Comparison of ENCODE assay signal across 11 mouse cellular contexts in genomic region chr1:193738821-193739220, GRCm38 (mm10).
DNase-seq lines count a peak whose midpoint lies in the region; TF ChIP-seq lines count a peak whose summit lies in the region.
"Had no signal": no experiment of that assay in that cellular context is flagged by ENCODE, and none has a peak within 500 bp of the region (broad histone marks: within the 10 kb centered on the region; RNA-seq: fewer than 3 reads in every experiment).

No protein-coding gene starts in this region.

- no peaks in the 10 kb centered on the region for H3K36me3 ChIP-seq in kidney, adult 2 months (ENCODE audit: control insufficient read depth, insufficient read depth, low read length)
- H3K36me3 ChIP-seq in thymus, adult 2 months (ENCODE audit: control insufficient read depth, insufficient read depth, low read length) = no peaks in the 10 kb centered on the region
- H3K36me3 ChIP-seq: embryonic facial prominence, embryonic 13.5 days; lung, embryonic 15.5 days had no signal

- no peak overlapping the region for H3K4me3 ChIP-seq in kidney, adult 2 months (ENCODE audit: insufficient read depth, low read depth, low read length)
- H3K4me3 ChIP-seq in thymus, adult 2 months (ENCODE audit: control insufficient read depth, insufficient read depth, low read length) = no peak overlapping the region
- H3K4me3 ChIP-seq: embryonic facial prominence, embryonic 13.5 days; lung, embryonic 15.5 days had no signal

- no peaks in the 10 kb centered on the region for H3K4me1 ChIP-seq in kidney, adult 2 months (ENCODE audit: control insufficient read depth, insufficient read depth, low read length)
- no peaks in the 10 kb centered on the region for H3K4me1 ChIP-seq in thymus, adult 2 months (replicated peaks; ENCODE audit: control insufficient read depth, insufficient read depth, low read length)
- H3K4me1 ChIP-seq: embryonic facial prominence, embryonic 13.5 days; lung, embryonic 15.5 days had no signal

- no peak for TF ChIP-seq POLR2A in kidney, adult 2 months (IDR thresholded peaks at IDR 0.05; ENCODE audit: low read depth, low read length)
- TF ChIP-seq POLR2A in thymus, adult 2 months (IDR thresholded peaks at IDR 0.05; ENCODE audit: control insufficient read depth, extremely low read depth, insufficient read depth, low read length, poor library complexity) = no peak

- H3K27me3 ChIP-seq in kidney, adult 2 months (replicated peaks; ENCODE audit: control insufficient read depth, insufficient read depth, low read length) = no peaks in the 10 kb centered on the region
- H3K27me3 ChIP-seq in thymus, adult 2 months (ENCODE audit: control insufficient read depth, insufficient read depth, low read length) = no peaks in the 10 kb centered on the region
- H3K27me3 ChIP-seq: embryonic facial prominence, embryonic 13.5 days; lung, embryonic 15.5 days had no signal

- no peak for TF ChIP-seq CTCF in kidney, adult 2 months (conservative IDR thresholded peaks at IDR 0.05; ENCODE audit: insufficient read depth, insufficient read length, low read depth, low read length)
- TF ChIP-seq CTCF in thymus, adult 2 months (IDR thresholded peaks at IDR 0.05; ENCODE audit: borderline replicate concordance, control insufficient read depth, extremely low read depth, insufficient read depth, low read length, poor library complexity) = no peak

- WGBS in kidney, adult 2 months = 54% methylated on average over 6 of the region's 6 CpGs
- WGBS in thymus, adult 2 months = 56% methylated on average over 6 of the region's 6 CpGs

- no peak overlapping the region for H3K27ac ChIP-seq in kidney, adult 2 months (ENCODE audit: insufficient read depth, low read depth, low read length)
- no peak overlapping the region for H3K27ac ChIP-seq in thymus, adult 2 months (ENCODE audit: control insufficient read depth, insufficient read depth, low read length)
- H3K27ac ChIP-seq: embryonic facial prominence, embryonic 13.5 days; lung, embryonic 15.5 days had no signal

- DNase-seq in kidney, postnatal 10 days = peak; percentile 58
- DNase-seq in kidney, adult 2 months = no peak
- DNase-seq in thymus, postnatal 14 days = peak; percentile 11
- DNase-seq in thymus, adult 2 months = no peak
- DNase-seq in embryo, embryonic 11.5 days (ENCODE audit: low read depth, low spot score) = peak; percentile 34
- DNase-seq in c-Kit-positive CD71-positive TER-119-positive erythroid progenitor cells, embryonic 14.5 days (ENCODE audit: low spot score) = no peak
- DNase-seq in layer of hippocampus, adult 18-20 months (ENCODE audit: low spot score in 2 of 2) = no peak
- DNase-seq: kidney, adult 11 months; layer of hippocampus, postnatal 36 days had no signal

Comparison
In these comparisons a context has a peak if more than half of its experiments do, and no peak if none do; other contexts are left out.
1. DNase-seq: peak in kidney, postnatal 10 days (single experiment), thymus, postnatal 14 days (single experiment) and embryo, embryonic 11.5 days (single experiment); none in kidney, adult 2 months (single experiment), thymus, adult 2 months (single experiment), c-Kit-positive CD71-positive TER-119-positive erythroid progenitor cells, embryonic 14.5 days (single experiment) and layer of hippocampus, adult 18-20 months (0 of 2).